Mouse (Mus musculus): Measurements from ENCODE around the gene Rnf144a. TPM values are rescaled to one million over a fixed set of nuclear protein-coding genes. Genes with fewer than 3 reads are reported as not detected.

Rnf144a gene
- polyA plus RNA-seq, 1 experiment from 2014 or later, result 52.7 TPM

DNA sequence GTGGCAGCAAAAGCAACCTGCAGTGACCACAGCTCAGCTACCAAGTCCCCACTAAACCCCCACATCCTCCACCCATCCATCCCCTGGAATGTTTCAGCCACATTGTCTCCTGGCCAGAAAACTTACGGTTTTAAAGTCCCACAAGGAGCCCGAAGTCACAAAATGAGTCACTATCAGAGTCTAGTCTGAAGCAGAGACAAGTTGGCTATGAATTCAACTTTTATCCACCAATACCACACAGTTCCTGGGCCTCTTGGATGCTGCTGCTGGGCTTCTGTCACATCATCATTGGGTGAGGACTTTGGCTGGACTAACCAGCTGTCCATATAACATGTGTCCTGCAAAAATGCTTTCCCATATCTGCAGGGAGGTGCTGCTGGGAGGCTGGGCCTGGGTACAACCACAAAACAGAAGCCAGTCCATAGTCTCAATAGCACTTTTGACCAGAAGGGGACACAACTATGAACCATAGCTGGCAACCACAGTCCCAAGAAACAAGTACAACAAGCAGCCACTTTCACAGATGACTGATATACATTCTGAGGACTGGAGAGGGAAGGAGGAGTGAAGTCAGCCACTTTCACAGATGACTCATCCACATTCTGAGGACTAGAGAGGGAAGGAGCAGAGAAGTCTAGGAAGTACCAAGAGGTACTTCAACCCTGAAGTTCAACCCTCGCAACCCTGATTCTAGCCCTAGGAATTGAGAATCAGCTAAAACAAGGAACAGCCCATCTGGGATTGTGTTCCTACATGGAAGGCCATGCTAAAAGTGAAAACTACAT, 49.3 kb downstream of the Rnf144a start:
- peak overlapping the region; percentile 38 for H3K27ac ChIP-seq

DNA sequence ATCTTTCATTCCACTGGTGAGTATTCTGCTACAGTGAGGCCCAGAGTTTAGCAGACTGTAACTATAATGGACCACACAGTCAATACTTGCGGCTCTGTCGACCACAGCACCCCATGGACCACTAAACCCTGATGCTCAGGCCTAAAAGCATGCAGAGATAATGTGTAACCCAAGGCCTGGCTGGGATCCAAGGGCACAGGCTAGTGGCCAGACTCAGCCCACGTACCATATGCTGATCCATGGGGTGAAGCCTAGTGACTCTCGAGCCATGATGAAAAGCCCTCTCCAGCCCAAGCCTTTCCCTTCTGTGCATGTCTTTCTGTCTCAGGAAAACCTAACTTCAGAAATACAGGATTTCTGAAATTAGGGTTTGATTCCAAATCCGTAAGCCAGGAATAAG, 50.2 kb downstream of the Rnf144a start:
- no peak for ATAC-seq (ENCODE audit: borderline replicate concordance, extremely low read depth, low FRiP score, low TSS enrichment)
- H3K4me2 ChIP-seq, result no peak overlapping the region
- H3K27ac ChIP-seq, result peak overlapping the region; percentile 38; the same call in 1 of the 2 replicates
- no peaks in the 10 kb centered on the region for H3K9me3 ChIP-seq
- no peaks in the 10 kb centered on the region for H3K27me3 ChIP-seq
- H3K4me1 ChIP-seq, result peaks cover 40% of the 10 kb centered on the region
- WGBS, result 80% methylated on average over 5 of the region's 5 CpGs
- no peak overlapping the region for H3K9ac ChIP-seq
- no peaks in the 10 kb centered on the region for H3K36me3 ChIP-seq
- no peak overlapping the region for H3K4me3 ChIP-seq

More for the DNA sequence above, 49.3 kb downstream of the Rnf144a start:
- H3K4me3 ChIP-seq, result no peak overlapping the region
- no peaks in the 10 kb centered on the region for H3K9me3 ChIP-seq
- no peaks in the 10 kb centered on the region for H3K36me3 ChIP-seq
- no peak overlapping the region for H3K9ac ChIP-seq
- no peaks in the 10 kb centered on the region for H3K27me3 ChIP-seq
- peak; percentile 40; the same call in 1 of the 2 replicates for ATAC-seq (ENCODE audit: borderline replicate concordance, extremely low read depth, low FRiP score, low TSS enrichment)
- peaks cover 35% of the 10 kb centered on the region for H3K4me1 ChIP-seq
- no peak overlapping the region; the same call in 1 of the 2 replicates for H3K4me2 ChIP-seq
- 55% methylated on average over 3 of the region's 3 CpGs for WGBS

DNA sequence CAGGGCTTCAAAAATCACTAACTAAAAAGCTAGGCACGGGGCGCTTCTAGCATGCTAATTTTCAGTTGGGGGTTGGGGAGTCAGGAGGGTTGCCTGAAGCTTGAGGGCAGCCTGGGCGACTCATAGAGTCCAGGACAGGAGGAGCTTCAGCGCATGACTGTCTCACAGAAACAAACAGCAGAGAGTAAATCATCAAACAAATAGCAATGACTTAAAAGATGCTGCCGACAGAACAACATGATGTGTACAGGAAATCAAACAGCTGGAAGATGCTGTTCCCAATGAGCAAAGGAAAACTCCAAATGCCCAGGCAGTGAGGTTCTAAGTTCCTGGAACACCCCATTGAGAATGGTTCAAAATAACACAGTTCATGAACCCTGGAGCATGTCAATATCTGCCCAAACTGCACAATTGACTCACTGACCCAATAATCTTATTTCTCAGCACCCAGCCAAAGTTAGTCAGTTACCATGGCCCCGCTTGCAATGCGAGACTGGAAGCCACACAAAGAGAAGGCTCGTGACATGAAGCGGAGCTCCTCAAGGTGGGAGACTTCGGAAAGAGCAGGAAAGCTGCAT, 54.0 kb downstream of the Rnf144a start:
- Histone ChIP-seq H3K4me2 (no peak overlapping the region), H3K9ac (no peak overlapping the region), H3K36me3 (0 out of 2 replicates have a peak, but pooled peaks cover 3% of the 10 kb centered on the region), H3K27me3 (no peaks in the 10 kb centered on the region), H3K27ac (peak overlapping the region; percentile 52), H3K4me3 (no peak overlapping the region), H3K4me1 (peaks cover 39% of the 10 kb centered on the region), H3K9me3 (no peaks in the 10 kb centered on the region)
- 58% methylated on average over 10 of the region's 10 CpGs for WGBS
- peak; percentile 39; the same call in 1 of the 2 replicates for ATAC-seq (ENCODE audit: borderline replicate concordance, extremely low read depth, low FRiP score, low TSS enrichment)

DNA sequence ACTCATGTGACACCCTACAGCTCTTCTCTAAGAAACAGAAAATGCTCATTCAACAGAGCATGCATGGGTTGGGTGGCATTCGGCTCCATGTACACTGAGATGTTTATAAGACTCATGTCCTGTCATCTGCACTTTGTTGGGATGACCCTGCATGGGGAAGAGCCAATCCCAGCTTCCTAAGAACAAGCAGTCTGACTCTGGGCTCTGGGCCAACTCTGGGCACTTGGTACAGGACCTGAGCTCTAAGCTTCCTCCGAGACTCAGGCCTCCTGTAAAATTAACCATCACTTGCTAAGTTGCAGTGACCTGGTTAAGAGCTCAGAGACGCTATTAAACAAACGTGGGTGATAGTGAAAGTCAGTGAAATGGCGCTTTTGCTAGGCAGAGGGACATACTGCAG, 55.2 kb downstream of the Rnf144a start:
- H3K9ac ChIP-seq, result no peak overlapping the region
- H3K36me3 ChIP-seq, result 0 out of 2 replicates have a peak, but pooled peaks cover 3% of the 10 kb centered on the region
- no peaks in the 10 kb centered on the region for H3K9me3 ChIP-seq
- 50% methylated on average over 5 of the region's 5 CpGs for WGBS
- ATAC-seq (ENCODE audit: borderline replicate concordance, extremely low read depth, low FRiP score, low TSS enrichment), result no peak
- H3K4me3 ChIP-seq, result no peak overlapping the region
- H3K27me3 ChIP-seq, result no peaks in the 10 kb centered on the region
- H3K27ac ChIP-seq, result no peak overlapping the region
- peaks cover 35% of the 10 kb centered on the region for H3K4me1 ChIP-seq
- H3K4me2 ChIP-seq, result no peak overlapping the region

DNA sequence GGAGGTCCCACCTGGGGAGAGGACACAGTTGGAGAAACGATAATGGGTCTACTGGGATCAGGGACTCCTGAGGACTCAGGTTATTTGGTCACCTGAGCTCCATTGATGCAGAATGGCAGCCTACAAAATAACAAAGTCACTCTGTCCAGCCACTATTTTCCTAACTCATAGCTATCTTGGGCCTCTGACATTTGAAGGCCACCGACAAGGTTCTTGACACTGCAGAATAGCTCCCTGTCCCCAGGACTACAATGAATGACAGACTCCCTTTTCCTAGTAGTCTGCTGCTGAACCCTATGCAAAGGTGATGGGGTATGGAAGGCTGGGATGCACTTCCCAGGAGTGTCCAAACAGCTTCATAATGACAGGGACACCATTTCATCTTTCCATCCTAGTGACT, 55.8 kb downstream of the Rnf144a start:
- WGBS, result 92% methylated on average over 2 of the region's 2 CpGs
- Histone ChIP-seq H3K27me3 (no peaks in the 10 kb centered on the region), H3K9me3 (no peaks in the 10 kb centered on the region), H3K9ac (no peak overlapping the region), H3K36me3 (0 out of 2 replicates have a peak, but pooled peaks cover 3% of the 10 kb centered on the region), H3K4me3 (no peak overlapping the region), H3K4me1 (peaks cover 31% of the 10 kb centered on the region), H3K27ac (no peak overlapping the region), H3K4me2 (no peak overlapping the region)
- ATAC-seq (ENCODE audit: borderline replicate concordance, extremely low read depth, low FRiP score, low TSS enrichment), result no peak

DNA sequence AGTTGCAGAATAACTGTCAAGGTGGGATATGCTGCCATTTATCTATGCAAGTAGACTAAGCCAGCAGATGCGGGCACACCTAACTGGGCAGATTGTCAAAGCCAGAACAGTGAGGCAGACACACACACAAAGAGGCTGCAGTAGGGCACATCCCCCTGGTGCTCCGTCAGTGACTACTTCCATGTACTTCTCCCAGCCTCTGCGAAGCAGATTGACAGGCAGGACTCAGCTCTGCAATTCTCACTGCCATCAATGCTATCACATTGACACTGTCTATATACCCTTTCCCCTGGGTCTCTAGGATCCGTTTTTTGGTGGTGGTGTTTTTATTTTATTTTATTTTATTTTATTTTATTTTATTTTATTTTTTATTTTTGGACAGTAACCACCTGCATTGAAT, 57.8 kb downstream of the Rnf144a start:
- Histone ChIP-seq H3K4me1 (peaks cover 28% of the 10 kb centered on the region), H3K27me3 (no peaks in the 10 kb centered on the region), H3K9ac (no peak overlapping the region), H3K36me3 (0 out of 2 replicates have a peak, but pooled peaks cover 3% of the 10 kb centered on the region), H3K9me3 (no peaks in the 10 kb centered on the region), H3K4me3 (no peak overlapping the region), H3K27ac (no peak overlapping the region), H3K4me2 (no peak overlapping the region)
- ATAC-seq (ENCODE audit: borderline replicate concordance, extremely low read depth, low FRiP score, low TSS enrichment), result no peak
- 88% methylated on average over 4 of the region's 4 CpGs for WGBS

DNA sequence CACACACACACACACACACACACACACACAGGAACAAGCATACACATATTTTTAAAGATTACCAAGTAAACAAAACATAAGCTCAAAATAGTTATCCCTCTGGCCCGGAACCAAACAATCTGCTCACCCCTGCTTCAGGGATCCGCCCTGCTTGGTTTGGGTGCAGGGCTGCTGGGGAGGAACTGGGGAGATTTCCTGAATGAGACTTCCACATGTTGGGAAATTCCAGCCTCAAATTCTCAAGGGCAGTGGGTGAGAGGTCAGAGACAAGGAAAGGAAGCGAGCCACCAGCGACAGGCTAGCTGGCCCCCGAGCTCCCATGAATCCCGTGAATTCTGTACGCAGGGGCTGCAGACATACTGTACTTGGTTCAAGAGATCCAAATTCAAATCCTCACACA, 58.9 kb downstream of the Rnf144a start:
- H3K27me3 ChIP-seq, result no peaks in the 10 kb centered on the region
- 42% methylated on average over 7 of the region's 7 CpGs for WGBS
- no peak overlapping the region for H3K9ac ChIP-seq
- peaks cover 29% of the 10 kb centered on the region for H3K4me1 ChIP-seq
- peak; percentile 47; the same call in 1 of the 2 replicates for ATAC-seq (ENCODE audit: borderline replicate concordance, extremely low read depth, low FRiP score, low TSS enrichment)
- peak overlapping the region; percentile 43; the same call in 1 of the 2 replicates for H3K27ac ChIP-seq
- no peak overlapping the region for H3K4me2 ChIP-seq
- 0 out of 2 replicates have a peak, but pooled peaks cover 3% of the 10 kb centered on the region for H3K36me3 ChIP-seq
- H3K9me3 ChIP-seq, result no peaks in the 10 kb centered on the region
- no peak overlapping the region for H3K4me3 ChIP-seq

DNA sequence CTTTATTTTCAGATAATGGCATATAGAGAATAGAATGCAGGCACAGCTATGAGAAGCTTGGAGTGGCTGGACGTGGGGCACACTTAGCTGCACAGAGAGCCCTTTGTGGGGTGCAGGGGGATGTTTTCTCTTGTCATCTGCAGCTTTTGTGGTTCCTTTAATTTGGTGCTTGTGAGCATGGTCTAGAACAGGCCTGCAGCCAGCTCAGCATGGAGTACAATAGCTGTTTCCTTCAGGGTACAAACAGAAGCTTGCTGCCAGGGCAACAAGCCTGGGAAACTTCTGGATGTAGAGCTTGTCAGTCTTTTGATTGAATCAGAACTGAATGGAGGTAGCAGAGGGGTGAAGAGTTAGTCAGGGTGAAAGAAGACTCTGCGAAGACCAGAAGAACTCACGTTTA, 63.7 kb downstream of the Rnf144a start:
- Histone ChIP-seq H3K9me3 (no peaks in the 10 kb centered on the region), H3K9ac (no peak overlapping the region), H3K4me1 (peaks cover 17% of the 10 kb centered on the region), H3K4me3 (no peak overlapping the region), H3K4me2 (no peak overlapping the region), H3K27me3 (no peaks in the 10 kb centered on the region), H3K27ac (peak overlapping the region; percentile 37), H3K36me3 (no peaks in the 10 kb centered on the region)
- 73% methylated on average over 3 of the region's 3 CpGs for WGBS
- no peak for ATAC-seq (ENCODE audit: borderline replicate concordance, extremely low read depth, low FRiP score, low TSS enrichment)

DNA sequence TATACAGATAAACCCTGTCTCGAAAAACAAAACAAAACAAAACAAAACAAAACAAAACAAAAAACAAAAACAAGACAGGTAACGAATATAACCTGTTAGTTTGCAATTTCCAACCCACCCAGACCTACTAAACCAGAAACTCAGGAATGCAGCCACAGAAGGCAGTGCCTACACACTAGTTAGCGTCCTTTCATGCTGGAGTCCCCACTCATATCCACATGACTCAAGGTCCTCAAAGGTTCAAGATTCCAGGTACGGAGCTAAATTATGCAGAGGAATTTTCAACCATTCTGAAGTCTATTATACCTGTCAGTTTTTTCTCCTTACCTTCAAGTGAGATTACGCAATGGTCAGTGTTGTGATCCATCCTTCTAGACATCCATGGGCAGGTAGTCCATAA, 70.6 kb downstream of the Rnf144a start:
- 84% methylated on average over 5 of the region's 5 CpGs for WGBS

DNA sequence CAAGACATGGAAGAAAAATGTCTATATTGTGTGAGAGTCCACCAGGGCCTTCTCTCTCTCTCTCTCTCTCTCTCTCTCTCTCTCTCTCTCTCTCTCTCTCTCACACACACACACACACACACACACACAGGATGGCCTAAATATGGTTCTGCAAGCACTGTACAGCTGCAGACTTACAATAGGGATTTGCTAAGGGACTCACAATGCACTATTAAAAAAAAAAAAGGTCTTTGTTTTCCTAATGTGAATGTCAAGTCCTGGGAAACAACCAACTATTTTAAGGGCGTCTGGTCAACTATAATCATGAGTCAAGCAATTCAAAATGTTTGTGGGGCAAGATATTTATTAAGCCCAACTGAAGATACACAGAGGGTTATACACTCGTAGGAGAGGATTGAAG, 71.9 kb downstream of the Rnf144a start:
- H3K4me2 ChIP-seq, result no peak overlapping the region
- 47% methylated on average over 2 of the region's 2 CpGs for WGBS
- H3K36me3 ChIP-seq, result peaks cover 7% of the 10 kb centered on the region; the same call in 1 of the 2 replicates
- H3K4me1 ChIP-seq, result peaks cover 13% of the 10 kb centered on the region
- no peak overlapping the region for H3K9ac ChIP-seq
- H3K27ac ChIP-seq, result peak overlapping the region; percentile 71
- no peaks in the 10 kb centered on the region for H3K27me3 ChIP-seq
- no peak for ATAC-seq (ENCODE audit: borderline replicate concordance, extremely low read depth, low FRiP score, low TSS enrichment)
- H3K4me3 ChIP-seq, result no peak overlapping the region
- H3K9me3 ChIP-seq, result no peaks in the 10 kb centered on the region

More for the DNA sequence above, 70.6 kb downstream of the Rnf144a start:
- no peak for ATAC-seq (ENCODE audit: borderline replicate concordance, extremely low read depth, low FRiP score, low TSS enrichment)
- H3K4me2 ChIP-seq, result no peak overlapping the region
- H3K4me3 ChIP-seq, result no peak overlapping the region
- H3K27me3 ChIP-seq, result no peaks in the 10 kb centered on the region
- no peaks in the 10 kb centered on the region for H3K9me3 ChIP-seq
- H3K9ac ChIP-seq, result no peak overlapping the region
- H3K4me1 ChIP-seq, result peaks cover 16% of the 10 kb centered on the region
- H3K27ac ChIP-seq, result no peak overlapping the region
- H3K36me3 ChIP-seq, result no peaks in the 10 kb centered on the region

DNA sequence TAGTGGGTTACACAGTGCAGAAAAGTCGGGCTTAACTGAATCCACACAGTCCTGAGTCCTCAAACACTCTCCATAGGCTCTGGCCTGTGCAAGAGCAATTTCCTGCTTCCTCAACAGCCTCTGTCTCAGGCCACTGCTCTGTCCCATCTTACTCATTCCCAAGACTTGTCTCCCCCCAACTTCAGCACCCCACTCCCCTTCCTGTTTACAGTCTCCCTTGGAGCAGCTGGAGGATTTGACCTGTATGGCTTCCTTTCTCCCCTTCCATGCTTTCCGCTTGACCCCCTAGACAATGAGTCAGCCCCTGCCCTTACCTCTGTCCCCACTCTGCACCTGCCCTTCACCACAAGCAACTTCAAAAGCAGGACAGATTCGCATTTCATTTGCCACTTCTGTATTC, 72.4 kb downstream of the Rnf144a start:
- H3K4me2 ChIP-seq, result no peak overlapping the region
- peak overlapping the region; percentile 71 for H3K27ac ChIP-seq
- ATAC-seq (ENCODE audit: borderline replicate concordance, extremely low read depth, low FRiP score, low TSS enrichment), result peak; percentile 85
- WGBS, result 77% methylated on average over 3 of the region's 3 CpGs
- peaks cover 12% of the 10 kb centered on the region; the same call in 1 of the 2 replicates for H3K36me3 ChIP-seq
- H3K9me3 ChIP-seq, result no peaks in the 10 kb centered on the region
- no peak overlapping the region for H3K4me3 ChIP-seq
- H3K9ac ChIP-seq, result no peak overlapping the region
- peaks cover 13% of the 10 kb centered on the region for H3K4me1 ChIP-seq
- no peaks in the 10 kb centered on the region for H3K27me3 ChIP-seq

DNA sequence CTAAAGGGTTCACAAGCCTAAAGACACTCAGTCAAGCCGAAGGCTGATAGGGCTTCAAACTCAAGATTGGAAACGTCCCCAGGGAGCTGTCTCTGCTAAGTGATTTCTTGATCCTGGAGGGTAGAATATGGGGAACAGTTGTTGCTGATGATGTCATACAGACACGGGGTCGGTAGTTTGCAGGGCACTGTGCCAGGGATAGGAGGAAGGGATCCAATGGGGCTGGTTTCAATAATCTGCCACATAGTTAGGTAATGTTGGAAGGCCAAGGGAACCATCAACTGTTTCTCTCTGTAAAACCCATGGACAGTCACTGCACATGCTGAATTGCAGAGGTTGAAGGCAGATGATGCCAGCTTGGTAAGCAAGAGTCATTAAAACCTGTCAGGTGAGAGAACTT, 73.0 kb downstream of the Rnf144a start:
- H3K9me3 ChIP-seq, result no peaks in the 10 kb centered on the region
- 41% methylated on average over 4 of the region's 4 CpGs for WGBS
- H3K36me3 ChIP-seq, result peaks cover 12% of the 10 kb centered on the region; the same call in 1 of the 2 replicates
- no peak for ATAC-seq (ENCODE audit: borderline replicate concordance, extremely low read depth, low FRiP score, low TSS enrichment)
- H3K27ac ChIP-seq, result peak overlapping the region; percentile 71
- no peak overlapping the region for H3K4me2 ChIP-seq
- H3K4me1 ChIP-seq, result peaks cover 13% of the 10 kb centered on the region
- no peak overlapping the region for H3K9ac ChIP-seq
- H3K27me3 ChIP-seq, result no peaks in the 10 kb centered on the region
- no peak overlapping the region for H3K4me3 ChIP-seq

Data from lung, embryonic 15.5 days (tissue).